Mouse (Mus musculus) liver, embryonic 15.5 days (tissue): ENCODE measurements around the gene Ate1. TPM values are rescaled to one million over a fixed set of nuclear protein-coding genes. Genes with fewer than 3 reads are reported as not detected.

Experiments used
- ATAC-seq: fragments of 200-750 bp; cut with Nextera tagmentation; 2 replicates; pipeline ENCODE4 v1.8.0; 2017; ENCODE audit warnings: moderate number of reproducible peaks, mild to moderate bottlenecking, moderate library complexity; ENCODE audit not compliant: insufficient read depth
- H3K27ac ChIP-seq: fragments of 300-500 bp; sonication (generic); replicated peaks from 2 replicates; pipeline ENCODE4 v1.5.1; 2015; ENCODE audit warnings: mild to moderate bottlenecking, inconsistent platforms
- H3K27me3 ChIP-seq: fragments of 300-500 bp; sonication (generic); 2 replicates; pipeline ENCODE4 v1.6.1; 2015; ENCODE audit warnings: mild to moderate bottlenecking, inconsistent platforms
- H3K36me3 ChIP-seq: fragments of 300-500 bp; sonication (generic); replicated peaks from 2 replicates; pipeline ENCODE4 v1.6.1; 2015; ENCODE audit warnings: moderate library complexity, mild to moderate bottlenecking, inconsistent platforms
- H3K4me1 ChIP-seq: fragments of 300-500 bp; sonication (generic); replicated peaks from 2 replicates; pipeline ENCODE4 v1.6.1; 2015; ENCODE audit warnings: inconsistent platforms
- H3K4me2 ChIP-seq: fragments of 300-500 bp; sonication (generic); 2 replicates; pipeline ENCODE4 v1.6.1; 2015; ENCODE audit warnings: moderate library complexity, mild to moderate bottlenecking, inconsistent platforms
- H3K4me3 ChIP-seq: fragments of 300-500 bp; sonication (generic); replicated peaks from 2 replicates; pipeline ENCODE4 v1.5.1; 2015; ENCODE audit warnings: mild to moderate bottlenecking, inconsistent platforms
- H3K9ac ChIP-seq: fragments of 300-500 bp; sonication (generic); 2 replicates; pipeline ENCODE4 v1.6.1; 2015; ENCODE audit warnings: moderate library complexity, mild to moderate bottlenecking, inconsistent platforms
- H3K9me3 ChIP-seq: fragments of 300-500 bp; sonication (generic); replicated peaks from 2 replicates; pipeline ENCODE4 v1.6.1; 2016; ENCODE audit warnings: inconsistent platforms
- WGBS: fragments of 180-500 bp; shearing (Covaris S2); methylation state at CpG from one replicate; pipeline ENCODE4 v1.1.7; 2015; ENCODE audit warnings: mixed read lengths; ENCODE audit not compliant: insufficient replicate concordance; 5-methylcytosine and 5-hydroxymethylcytosine counted together
- polyA plus RNA-seq: library from polyadenylated mRNA; unstranded; fragments of >200 nt; fragmentation: Nextera tagmentation; extraction: Ambion mirVana; gene quantifications from 2 replicates; pipeline ENCODE4 v1.2.1, GENCODE M21; 2015

Ate1 gene
- polyA plus RNA-seq, 1 experiment from 2014 or later = 24.1 TPM

DNA sequence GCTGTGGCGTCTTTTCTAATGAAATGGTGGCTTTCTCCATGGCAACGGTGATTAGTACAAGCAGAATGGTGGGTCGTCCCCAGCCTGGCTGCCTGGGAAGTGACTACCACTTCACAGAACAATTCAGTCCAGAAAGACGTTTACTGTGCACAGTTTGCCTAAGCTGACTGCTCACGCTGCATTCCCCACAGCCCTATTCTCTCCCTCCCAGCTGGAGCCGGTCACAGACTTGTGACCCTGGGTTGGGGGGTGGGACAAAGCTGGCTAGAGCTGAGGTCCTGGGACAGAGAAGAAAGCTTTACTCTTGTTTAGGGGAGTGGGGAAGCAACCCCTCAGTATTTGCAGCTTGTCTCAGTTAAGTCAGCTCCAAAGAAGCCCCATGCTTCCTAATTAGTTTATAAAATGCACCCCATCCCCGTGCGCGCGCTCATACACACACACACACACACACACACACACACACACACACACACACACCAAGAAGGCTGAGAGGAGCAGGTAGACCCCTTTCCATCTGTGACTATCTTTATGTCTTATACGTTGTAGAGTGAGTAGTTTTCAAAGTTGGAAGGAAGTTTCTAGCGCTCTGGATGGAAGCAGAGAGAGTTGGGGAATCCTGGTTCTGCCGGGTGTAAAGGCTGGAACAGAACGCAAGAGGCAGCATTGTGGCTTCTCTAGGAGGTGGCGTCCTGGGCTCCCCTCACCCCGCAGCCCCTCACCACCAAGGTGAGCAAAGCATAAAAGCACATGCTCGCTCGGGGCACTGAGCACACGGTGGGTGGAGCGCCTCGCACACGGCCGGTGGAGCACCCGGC, 151.1 kb downstream of the Ate1 start:
- no peak for ATAC-seq
- Histone ChIP-seq H3K4me1 (no peaks in the 10 kb centered on the region), H3K36me3 (no peaks in the 10 kb centered on the region), H3K9ac (no peak overlapping the region), H3K27ac (no peak overlapping the region), H3K27me3 (no peaks in the 10 kb centered on the region), H3K4me3 (no peak overlapping the region), H3K9me3 (no peaks in the 10 kb centered on the region), H3K4me2 (no peak overlapping the region)
- WGBS = 50% methylated on average over 24 of the region's 24 CpGs

- Histone ChIP-seq H3K27me3 (no peaks in the 10 kb centered on the region), H3K9ac (no peak overlapping the region), H3K4me2 (no peak overlapping the region), H3K4me1 (no peaks in the 10 kb centered on the region), H3K27ac (no peak overlapping the region), H3K9me3 (no peaks in the 10 kb centered on the region), H3K36me3 (no peaks in the 10 kb centered on the region), H3K4me3 (no peak overlapping the region)
- ATAC-seq = no peak
- WGBS = 49% methylated on average over 13 of the region's 13 CpGs
Observed at GRCm38 (mm10) chr7:130368036-130368826, 151.9 kb downstream of the Ate1 start.

GRCm38 (mm10) chr7:130367222-130368035, 152.7 kb downstream of the Ate1 start:
- 55% methylated on average over 12 of the region's 12 CpGs for WGBS
- ATAC-seq = no peak
- Histone ChIP-seq H3K27me3 (no peaks in the 10 kb centered on the region), H3K4me3 (no peak overlapping the region), H3K9me3 (no peaks in the 10 kb centered on the region), H3K27ac (no peak overlapping the region), H3K36me3 (no peaks in the 10 kb centered on the region), H3K9ac (no peak overlapping the region), H3K4me1 (no peaks in the 10 kb centered on the region), H3K4me2 (no peak overlapping the region)

- H3K9ac ChIP-seq = no peak overlapping the region
- no peaks in the 10 kb centered on the region for H3K9me3 ChIP-seq
- H3K4me3 ChIP-seq = no peak overlapping the region
- ATAC-seq = no peak
- H3K36me3 ChIP-seq = no peaks in the 10 kb centered on the region
- no peak overlapping the region for H3K27ac ChIP-seq
- no peaks in the 10 kb centered on the region for H3K27me3 ChIP-seq
- H3K4me2 ChIP-seq = no peak overlapping the region
- H3K4me1 ChIP-seq = no peaks in the 10 kb centered on the region
- WGBS = 81% methylated on average over 10 of the region's 10 CpGs
Observed at GRCm38 (mm10) chr7:130365711-130366110, 154.5 kb downstream of the Ate1 start.

Other genes with a start within 250 kb of the Ate1 start
- gene Nsmce4a, start 52.7 kb upstream of the Ate1 start, polyA plus RNA-seq = 83.9 and 90.7 TPM in 2 replicates
- gene Tacc2, start 57.1 kb upstream of the Ate1 start, polyA plus RNA-seq = 2.6 and 3.0 TPM in 2 replicates